Mouse (Mus musculus) kidney, postnatal 4 days (tissue): ENCODE data around the gene Fndc7.

Experiments used
- DNase-seq, 2 experiments: peaks; one replicate each; pipeline ENCODE4 v3.0.0; 2021; ENCODE audit warnings: mixed read lengths in 2 of 2

The Fndc7 gene

DNA sequence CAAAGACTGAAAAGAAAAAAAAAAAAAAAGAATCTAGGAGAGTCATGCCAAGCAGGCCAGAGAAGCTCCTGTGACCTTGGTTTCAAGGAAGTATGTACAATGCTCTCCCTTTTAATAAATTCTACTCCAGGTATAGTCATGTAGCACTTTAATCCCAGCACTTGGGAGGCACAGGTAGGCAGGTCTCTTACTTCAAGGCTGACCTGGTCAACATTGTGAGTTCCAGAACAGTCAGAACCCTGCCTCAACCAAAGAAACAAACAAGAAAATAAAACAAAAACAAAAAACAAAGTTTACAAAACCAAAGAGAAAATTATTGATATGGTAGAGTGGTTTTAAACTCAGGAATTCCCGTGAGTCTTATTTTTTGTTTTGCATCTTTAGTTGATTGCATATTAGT, at the start of gene Fndc7:
TSS of gene Fndc7 (minus strand) at position 101 of the 400 bp plus-strand sequence.
- DNase-seq: no peak

DNA sequence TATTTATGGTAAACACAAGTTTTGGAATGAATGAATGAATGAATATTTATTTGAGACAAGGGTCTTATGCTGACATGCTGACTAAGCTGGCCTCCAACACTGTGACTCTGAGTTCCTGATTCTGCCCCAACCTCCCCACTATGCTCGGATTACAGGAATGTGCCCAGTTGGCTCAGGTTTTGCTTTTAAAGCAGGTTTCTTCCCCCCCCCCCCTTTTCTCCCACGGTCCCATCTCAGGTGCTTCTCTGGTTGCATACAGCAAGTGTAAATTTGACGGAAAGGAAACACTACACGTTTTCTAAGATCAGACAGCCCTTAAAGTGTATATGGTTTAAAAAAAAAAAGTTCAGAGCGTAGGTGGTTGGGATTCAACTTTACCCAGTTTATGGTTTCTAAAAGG, 49.8 kb upstream of the Fndc7 start, which contains the start of gene Henmt1:
TSS of gene Henmt1 (plus strand) at position 301 of the 400 bp plus-strand sequence.
- DNase-seq: no peak

DNA sequence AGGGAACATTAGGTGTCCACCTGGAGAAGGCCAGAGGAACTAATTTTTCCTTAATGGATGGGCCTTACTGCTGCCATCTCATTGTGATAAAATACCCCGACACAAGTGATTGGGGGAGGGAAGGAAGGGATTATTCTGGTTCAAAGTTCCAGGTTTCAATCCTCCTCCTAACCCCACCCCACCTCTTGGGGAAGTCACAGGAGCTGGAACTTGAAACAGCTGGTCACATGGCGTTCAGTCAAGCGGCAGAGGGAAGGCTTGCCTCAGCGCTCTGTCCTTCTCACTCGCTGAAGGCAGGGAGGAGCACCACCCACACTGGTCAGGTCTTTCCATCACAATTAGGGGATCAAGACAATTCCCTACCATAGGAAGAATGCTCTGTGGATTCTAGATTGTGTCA, 48.9 kb upstream of the Fndc7 start:
- DNase-seq: no peak

DNA sequence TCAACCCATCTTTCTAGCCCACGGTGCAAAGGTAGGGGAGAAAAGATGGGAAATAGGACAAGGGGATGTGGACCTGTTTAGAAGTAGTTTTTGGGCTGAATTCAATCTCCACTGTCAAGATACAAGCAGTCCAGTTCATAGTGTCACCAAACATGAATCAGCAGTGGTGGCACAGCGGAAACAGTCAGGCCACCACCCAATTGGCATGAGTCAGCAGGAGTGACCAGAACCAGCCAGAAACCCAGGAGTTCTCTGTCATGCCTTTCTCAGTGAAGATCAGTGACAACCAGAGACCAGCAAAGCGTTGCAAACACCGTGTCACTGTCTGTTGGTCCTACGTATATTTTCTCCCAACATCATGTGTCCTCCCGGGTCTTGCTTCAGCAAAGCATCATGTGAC, 43.7 kb upstream of the Fndc7 start:
- DNase-seq: no peak

DNA sequence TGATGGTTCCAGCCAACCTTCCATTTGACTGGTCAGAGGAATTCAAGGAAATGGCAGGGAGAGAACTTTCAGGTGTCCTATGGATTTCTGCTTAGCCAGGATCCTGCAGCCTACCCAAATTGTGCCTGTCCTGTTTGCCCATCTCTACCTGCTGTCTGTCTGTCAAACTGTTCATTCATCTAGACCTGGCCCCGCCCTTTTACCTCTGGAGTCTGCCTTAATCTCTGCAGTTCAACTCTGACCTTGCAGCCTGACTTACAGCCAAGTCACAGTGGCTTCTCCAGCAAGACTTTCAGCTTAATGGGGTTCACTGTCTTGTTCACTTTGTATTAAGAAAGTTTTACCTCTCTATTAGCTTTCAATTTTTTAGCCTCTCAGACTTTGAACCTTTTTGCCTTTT, 36.5 kb upstream of the Fndc7 start:
- no peak for DNase-seq

DNA sequence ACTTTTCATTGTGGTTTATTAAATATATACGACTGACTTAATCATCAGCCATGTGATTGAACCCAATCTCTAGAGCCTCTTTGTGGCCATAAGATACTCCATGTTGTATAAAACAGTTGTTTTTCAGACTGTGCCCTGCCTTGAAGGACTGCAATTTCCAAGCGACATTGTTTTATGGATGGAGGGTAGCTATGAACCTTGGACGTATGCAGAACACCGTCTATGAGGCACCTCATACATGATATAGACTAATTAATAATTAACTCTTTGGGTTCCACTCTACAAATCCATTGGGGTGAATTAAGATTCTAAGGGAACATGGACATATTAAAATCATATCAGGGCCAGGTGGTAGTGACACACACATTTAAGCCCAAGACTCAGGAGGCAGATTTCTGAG, 35.9 kb upstream of the Fndc7 start:
- DNase-seq: no peak

DNA sequence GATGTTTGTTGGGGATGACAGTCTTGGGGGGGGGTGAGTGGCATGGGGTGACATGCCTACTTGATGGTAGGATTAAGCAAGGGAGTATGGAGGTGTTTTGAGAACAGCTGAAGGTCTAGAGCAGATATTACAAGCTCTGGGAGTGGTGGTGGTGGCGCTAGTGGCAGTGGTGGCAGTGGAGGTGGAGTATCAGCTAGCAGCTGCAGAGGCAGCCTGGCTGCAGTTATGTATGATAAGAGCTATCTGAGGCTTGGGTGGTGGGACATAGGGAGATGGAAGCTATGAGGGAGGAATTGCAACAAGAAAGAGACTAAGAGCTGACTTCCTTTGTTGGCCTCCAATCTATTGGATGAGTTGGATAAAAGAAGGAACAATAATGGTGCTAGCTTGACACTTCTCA, 32.0 kb upstream of the Fndc7 start:
- no peak for DNase-seq

DNA sequence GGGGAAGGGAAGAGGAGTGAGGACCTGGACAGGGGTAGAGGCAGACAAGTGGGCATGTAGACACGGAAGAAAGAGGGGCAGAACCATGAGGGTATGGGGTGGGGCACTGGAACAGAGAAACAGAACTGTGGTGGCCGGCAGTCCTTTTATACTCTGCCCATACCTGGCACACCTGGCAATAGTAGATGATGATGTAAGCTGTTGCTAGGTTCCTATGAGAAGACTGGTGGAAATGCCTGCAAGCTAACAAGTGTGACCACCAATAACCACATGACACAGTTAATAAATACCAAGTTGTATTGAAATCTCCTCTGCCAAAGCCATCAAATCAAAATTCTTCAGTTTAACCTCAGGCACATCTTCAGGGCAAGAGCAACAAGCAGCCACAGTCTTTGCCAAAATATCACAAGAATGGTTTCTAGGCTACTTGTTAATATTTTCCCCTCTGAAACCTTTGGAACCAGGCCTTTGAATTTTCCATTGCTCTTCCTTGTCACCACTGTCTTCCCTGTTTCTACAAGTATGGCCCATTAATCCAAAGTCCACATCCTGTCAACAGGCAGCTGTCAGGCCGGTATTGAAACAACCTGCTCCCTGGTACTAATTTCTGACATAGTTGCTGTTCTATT, 30.7 kb upstream of the Fndc7 start:
- DNase-seq: no peak

DNA sequence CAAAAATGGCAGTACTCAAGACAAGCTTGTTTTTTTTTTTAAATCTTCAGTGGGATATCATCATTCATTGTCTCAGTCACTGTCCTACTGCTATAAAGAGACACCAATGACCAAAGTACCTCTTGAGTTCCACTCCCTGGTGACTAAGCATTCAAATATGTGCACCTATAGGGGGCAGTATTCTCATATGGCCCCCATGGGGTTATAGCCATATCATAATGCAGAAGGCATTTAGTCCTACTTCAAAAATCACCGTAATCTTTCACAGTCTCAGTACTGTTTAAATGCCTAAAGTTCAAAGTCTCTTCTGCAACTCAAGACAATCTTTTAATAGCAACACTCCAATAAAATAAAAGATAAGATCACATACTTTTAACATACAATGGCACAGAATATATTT, 29.0 kb upstream of the Fndc7 start:
- DNase-seq: no peak

DNA sequence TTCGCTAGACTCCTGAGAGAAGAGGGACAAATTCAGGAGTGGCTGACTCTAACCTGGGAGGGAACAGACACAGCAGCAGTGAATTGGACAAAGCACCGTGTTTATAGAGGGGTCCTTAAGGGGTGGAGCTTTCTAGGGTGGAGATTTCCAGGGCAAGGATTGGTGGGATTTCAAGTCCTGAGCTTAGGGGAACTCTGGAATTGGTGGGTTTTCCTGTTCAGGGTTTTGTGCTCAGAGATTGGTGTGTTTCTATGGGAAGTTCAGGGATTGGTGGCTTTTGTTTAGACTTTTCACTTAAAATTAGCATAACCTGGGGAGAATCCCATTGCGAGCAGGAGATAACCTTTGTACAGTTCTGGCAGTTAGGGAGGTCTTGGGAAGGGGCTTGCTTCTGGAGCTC, 28.2 kb upstream of the Fndc7 start:
- DNase-seq: no peak

DNA sequence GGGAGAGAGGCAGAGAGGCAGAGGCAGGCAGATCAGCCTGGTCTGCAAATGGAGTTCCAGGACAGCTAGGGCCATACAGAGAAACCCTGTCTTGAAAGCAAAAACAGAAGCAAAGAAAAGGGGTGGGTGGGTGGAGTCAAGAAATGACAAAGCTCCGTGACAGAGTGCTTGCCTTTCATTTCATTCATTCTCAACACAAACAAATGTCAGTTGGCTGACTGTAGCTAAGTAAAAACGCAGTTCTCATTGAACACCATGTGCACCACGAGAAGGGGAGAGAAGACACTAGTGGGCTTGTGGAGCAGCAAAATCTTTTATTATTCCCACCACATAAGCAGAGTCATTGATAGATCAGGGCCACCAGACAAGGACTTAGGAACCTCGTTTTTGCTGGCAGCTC, 27.0 kb upstream of the Fndc7 start:
- DNase-seq: no peak

DNA sequence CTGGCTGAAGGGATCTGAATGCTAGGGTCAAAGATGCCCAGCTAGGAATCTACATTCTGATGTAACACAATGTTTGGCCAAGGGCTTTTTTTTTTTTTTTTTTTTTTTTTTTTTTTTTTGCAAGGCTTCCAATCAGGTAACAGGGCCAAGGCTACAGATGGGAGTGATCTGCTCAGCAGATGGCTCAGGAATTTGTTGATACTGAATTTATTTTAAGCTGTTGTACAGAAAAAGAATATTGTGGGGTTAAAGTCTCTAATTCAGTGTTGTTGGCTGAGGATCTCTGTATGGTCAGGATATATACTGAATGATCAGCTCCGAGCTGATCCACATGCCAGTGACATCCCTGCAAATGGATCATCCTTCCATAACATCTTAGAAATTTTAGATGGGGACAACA, 26.2 kb upstream of the Fndc7 start:
- no peak for DNase-seq

DNA sequence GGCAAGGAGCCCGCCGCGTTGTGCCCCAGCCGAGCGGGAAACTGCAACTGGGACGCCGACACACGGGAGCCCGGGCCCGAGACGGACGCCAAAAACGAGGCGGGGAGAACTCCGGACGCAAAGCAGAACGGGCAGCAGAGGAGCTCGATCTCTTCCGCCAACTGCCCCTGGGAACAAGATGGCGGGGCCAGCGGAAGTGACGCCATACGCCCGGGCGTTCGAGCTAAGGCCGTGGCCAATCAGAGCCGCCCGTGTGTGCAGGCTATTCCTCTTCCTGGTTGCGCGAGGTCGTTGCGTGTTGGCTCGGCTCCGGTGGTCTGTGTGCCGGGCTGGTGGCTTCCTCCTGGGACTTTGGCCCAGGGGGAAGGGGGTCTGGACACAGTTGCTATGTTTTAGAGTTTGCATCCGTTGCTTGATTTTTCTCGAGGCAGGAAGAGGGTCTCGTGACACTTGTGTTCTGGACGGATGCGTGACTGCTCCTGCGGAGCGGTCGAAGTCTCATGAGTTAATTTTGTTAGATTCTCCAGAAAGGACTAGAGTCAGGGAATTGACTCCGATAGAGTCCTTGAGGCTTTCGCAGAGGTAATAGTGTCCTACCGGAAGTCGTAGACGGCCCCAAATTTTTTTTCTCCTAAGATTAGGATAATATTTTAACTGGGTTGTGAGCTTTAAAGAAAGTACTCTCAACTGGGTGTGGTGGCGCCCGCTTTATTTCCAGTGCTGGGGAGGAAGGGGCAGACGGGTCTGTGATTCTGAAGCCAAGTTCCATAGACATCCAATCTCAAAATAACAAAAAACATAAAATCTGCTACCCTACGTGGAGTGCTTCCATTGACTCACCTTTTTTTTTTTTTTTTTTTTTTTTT, 22.0 kb upstream of the Fndc7 start, which contains the start of gene Prpf38b:
TSS of gene Prpf38b (minus strand) at position 180 of the 866 bp plus-strand sequence.
- peak; percentile 97 to 98 for DNase-seq

DNA sequence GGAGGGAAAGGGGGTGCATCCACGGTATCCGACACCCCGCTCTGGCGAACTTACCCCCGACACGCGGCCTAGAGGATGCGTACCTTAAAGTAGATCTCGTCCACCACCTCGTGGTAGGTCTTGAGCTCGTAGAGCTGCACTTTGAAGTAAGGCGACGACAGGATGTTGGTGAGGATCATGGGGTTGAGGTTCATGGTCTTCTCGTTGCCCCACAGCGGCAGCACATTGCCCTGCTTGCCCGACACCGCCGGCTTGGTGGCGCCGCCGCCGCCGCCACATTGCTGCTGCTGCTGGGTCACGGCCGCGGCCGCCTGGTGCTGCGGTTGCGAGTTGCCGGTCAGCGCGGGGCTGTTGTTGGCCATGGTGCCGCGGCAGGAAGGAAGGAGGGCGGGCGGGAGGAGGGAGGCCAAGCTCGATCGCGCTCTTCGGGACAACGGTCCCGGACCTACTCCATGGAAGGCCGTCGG, 21.3 kb upstream of the Fndc7 start:
- DNase-seq: peak; percentile 66 to 86

DNA sequence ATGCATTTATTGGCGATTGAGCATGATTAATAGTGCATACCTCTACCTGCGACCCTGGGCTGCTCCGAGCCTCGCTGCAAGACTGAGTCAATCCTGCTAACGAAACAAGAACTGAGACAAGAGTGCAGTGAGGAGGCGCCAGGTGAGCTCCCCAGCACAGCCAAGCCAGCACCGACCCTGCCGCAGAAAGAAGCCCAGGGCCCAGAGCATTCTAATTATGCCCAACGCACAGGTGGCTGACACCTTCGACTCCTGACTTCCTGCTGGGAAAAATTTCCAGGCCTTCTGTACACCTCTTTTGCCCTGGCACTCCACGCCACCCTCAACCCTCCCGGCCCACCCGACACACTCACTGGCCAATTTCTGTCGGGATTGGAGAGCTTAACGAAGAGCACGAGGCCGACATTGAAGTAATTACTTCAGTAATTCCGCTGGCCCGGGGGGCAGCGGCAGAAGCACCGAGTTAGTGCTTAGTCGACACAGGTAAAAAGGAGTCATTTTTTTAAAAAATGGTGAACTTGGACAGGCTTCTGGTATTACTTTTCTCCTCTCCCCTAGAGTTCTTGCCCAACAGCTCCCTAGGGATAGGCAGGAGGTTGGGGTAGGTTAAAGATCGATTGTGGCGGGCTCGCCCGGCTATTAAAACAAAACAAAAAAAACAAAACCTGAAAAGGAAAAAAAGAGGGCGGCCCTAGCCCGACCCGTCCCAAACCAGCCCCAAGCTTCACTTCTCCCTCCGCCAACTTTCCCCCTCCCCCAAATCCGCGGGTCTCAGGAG, 20.7 kb upstream of the Fndc7 start:
- peak; percentile 22 to 41 for DNase-seq

DNA sequence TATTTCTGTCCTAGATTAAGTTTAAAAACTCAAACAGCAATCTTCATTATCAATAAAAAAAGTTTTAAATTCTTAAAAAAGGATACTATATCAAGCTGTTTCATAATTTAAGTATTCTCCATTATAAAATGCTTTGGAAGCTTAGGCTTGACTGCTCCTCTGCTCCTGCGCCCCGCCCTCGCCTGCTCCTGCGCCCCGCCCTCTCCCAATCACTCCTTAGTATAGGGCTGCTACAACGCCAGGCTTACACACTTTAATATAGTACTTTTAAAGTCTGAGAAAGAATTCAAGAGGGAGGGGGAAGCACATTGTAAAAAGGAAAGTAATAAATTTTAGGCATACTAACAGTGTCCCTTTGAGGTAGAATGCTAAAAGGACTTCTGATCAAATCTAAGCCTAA, 13.1 kb upstream of the Fndc7 start:
- no peak for DNase-seq

DNA sequence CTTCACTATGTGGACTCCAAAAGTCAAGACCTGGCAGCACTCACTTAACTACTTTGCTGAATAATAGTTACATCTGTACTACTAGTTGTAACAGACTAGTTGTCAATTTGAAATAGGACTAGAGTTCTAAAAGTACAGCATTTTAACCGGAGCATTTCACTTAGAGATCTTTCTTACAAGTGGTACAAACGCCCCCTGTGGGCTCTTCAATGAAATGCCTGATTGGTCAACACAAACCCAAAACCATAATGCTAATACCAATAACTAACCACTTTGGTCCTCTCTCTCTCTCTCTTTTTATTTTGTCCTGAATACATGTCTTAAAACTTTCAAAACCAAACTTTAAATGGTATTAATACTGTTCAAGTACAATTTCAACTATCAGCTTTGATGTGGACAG, 12.2 kb upstream of the Fndc7 start:
- DNase-seq: no peak

DNA sequence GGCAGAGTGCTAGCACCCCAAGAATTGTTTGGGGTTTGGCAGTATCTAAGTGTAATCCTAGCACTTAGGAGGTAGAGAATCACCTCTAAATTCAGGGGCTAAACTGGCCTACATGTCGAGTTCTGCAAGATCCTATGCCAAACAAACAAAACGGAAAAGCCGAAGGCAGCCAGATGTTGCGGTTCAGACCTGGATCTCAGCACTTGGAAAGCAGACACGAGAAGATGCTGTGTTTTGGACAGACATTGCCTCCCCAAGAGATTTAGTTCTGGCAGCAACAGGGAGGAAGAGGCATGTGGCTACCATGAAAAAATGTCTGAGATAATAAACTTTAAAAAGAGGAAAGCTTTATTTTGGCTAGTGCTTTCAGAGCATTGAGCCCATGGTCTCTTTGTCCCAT, 10.9 kb upstream of the Fndc7 start:
- DNase-seq: no peak

DNA sequence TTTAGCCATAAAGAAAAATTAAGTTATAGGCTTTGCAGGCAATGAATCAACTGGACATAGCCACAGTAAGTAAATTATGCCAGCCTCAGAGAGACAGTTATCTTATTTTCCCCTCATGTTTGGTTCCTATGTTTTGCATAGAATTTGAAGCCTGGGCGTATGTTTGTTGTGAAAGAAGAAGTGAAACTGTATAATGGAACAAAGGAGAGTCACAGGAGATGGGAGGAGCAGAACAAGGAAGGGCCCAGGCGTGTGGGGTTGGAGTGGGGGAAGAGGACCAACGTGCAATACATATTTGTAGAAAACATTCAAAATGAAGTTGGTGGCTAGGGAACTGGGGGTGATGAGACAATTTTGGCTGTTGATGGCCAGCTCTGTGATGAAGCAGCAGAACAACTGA, 10.3 kb upstream of the Fndc7 start:
- no peak for DNase-seq

DNA sequence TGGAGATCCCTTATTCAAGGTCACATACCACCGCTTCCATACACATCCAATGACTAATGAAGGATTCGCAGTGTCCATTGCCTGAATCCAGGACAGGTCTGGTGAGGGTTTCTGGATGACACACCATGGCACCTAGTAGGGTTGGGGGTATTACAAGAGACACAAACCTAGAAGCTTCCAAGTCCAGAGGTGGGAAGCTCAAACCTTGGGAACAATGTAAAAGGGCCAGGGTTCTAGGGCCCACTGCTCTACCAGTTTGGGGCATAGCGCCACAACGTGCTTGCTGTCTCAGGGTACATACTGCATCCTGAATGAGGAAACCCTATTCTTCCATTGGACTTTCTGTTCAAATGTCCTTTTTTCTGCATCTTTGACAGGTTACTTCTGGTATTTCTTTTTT, 8.8 kb upstream of the Fndc7 start:
- no peak for DNase-seq

DNA sequence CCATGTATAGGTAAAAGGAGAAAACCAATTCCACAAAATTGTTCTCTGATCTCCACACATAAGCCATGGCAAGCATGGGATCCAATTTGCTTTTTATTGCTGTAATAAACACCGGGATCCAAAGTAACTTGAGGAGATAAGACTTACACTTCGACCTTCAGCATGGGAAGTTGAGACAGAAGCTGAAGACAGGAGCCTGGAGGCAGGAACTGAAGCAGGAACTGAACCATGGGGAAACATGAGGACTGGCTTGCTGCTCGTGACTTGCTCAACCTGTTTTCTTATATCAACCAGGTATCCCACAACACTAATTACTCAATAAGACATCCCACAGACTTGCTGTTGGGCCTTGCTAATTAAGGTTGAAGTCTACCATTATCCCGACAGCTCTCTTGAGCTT, 3.1 kb upstream of the Fndc7 start:
- no peak for DNase-seq

DNA sequence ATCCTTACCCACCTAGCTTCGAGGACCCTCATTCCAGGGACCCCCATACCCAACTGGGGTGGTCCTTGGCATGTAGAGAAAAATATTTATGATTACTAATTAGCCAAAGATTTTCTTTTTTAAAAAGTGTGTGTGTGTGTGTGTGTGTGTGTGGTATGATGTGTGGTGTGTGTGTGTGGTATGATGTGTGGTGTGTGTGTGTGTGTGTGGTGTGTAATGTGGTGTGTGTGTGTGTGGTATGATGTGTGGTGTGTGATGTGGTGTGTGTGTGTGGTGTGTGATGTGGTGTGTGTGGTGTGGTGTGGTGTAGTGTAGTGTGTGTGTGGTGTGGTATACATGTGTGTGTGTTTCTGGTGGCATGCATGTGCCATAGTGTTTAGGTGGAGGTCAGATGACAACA, 2.3 kb upstream of the Fndc7 start:
- DNase-seq: no peak

DNA sequence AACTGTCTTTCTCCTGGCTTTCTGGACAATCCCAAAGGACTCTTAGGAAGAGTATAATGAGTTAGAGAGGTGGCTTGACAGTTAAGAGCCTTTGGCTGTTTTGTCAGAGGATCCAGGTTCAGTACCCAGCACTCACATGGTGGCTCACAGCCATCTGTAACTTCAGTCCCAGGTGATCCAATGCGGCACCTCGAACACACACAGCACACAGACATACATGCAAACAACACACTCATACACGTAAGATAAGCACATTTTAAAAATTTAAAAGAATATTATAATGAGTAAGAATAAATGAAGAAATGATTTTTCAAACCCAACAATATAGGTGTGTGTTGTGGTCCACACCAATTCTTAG, 2.2 kb downstream of the Fndc7 start:
- no peak for DNase-seq
